Mouse (Mus musculus): ENCODE results near the gene Abi2. TPM values are rescaled to one million over a fixed set of nuclear protein-coding genes. Genes with fewer than 3 reads are reported as not detected.

Gene Abi2
- total RNA-seq, 2 experiments from 2014 or later, result 363 to 372 TPM

- no peak for DNase-seq (ENCODE audit: low spot score in 2 of 2)
Observed at GRCm38 (mm10) chr1:60488635-60489034, 79.2 kb downstream of the Abi2 start.

- DNase-seq (ENCODE audit: low spot score in 2 of 2), result no peak
Observed at GRCm38 (mm10) chr1:60489660-60490059, 80.2 kb downstream of the Abi2 start.

- DNase-seq (ENCODE audit: low spot score in 2 of 2), result no peak
Observed at GRCm38 (mm10) chr1:60490510-60490909, 81.1 kb downstream of the Abi2 start.

- DNase-seq (ENCODE audit: low spot score in 2 of 2), result no peak
Observed at GRCm38 (mm10) chr1:60492404-60492803, 83.0 kb downstream of the Abi2 start.

- no peak for DNase-seq (ENCODE audit: low spot score in 2 of 2)
Observed at GRCm38 (mm10) chr1:60493421-60493820, 84.0 kb downstream of the Abi2 start.

- DNase-seq (ENCODE audit: low spot score in 2 of 2), result no peak
Observed at GRCm38 (mm10) chr1:60503456-60503855, 94.0 kb downstream of the Abi2 start.

GRCm38 (mm10) chr1:60510584-60510983 is 101.2 kb downstream of the Abi2 start:
- no peak for DNase-seq (ENCODE audit: low spot score in 2 of 2)

GRCm38 (mm10) chr1:60530107-60530506 is 120.7 kb downstream of the Abi2 start:
- no peak for DNase-seq (ENCODE audit: low spot score in 2 of 2)

- no peak for DNase-seq (ENCODE audit: low spot score in 2 of 2)
Observed at GRCm38 (mm10) chr1:60530636-60531035, 121.2 kb downstream of the Abi2 start.

Other genes starting within 250 kb of the Abi2 start
- gene Nbeal1, start 229.0 kb upstream of the Abi2 start, total RNA-seq (2021), result 10 to 100 TPM; 20.1 to 21.2 TPM
- 10 to 100 TPM; 10.7 to 12.2 TPM for gene Cyp20a1, start 66.3 kb upstream of the Abi2 start, total RNA-seq (2021)
- 10 to 100 TPM; 50.6 to 54.3 TPM for gene Raph1, start 157.5 kb downstream of the Abi2 start, total RNA-seq (2021)